Mouse (Mus musculus) neural tube, embryonic 12.5 days (tissue): ENCODE results near the gene D230025D16Rik. TPM values are rescaled to one million over a fixed set of nuclear protein-coding genes. Genes with fewer than 3 reads are reported as not detected.

ENCODE experiments used
- ATAC-seq: fragments of 200-750 bp; cut with Nextera tagmentation; 2 replicates; pipeline ENCODE4 v1.8.0; 2017; ENCODE audit warnings: low read depth, mild to moderate bottlenecking, moderate TSS enrichment, moderate library complexity; ENCODE audit not compliant: low FRiP score
- H3K27ac ChIP-seq: fragments of 300-500 bp; sonication (generic); 2 replicates; pipeline ENCODE4 v1.5.1; 2016
- H3K27me3 ChIP-seq: fragments of 300-500 bp; sonication (generic); replicated peaks from 2 replicates; pipeline ENCODE4 v1.6.1; 2016; ENCODE audit warnings: mild to moderate bottlenecking
- H3K36me3 ChIP-seq: fragments of 300-500 bp; sonication (generic); 2 replicates; pipeline ENCODE4 v1.6.1; 2016; ENCODE audit warnings: mild to moderate bottlenecking
- H3K4me1 ChIP-seq: fragments of 300-500 bp; sonication (generic); 2 replicates; pipeline ENCODE4 v1.6.1; 2016
- H3K4me2 ChIP-seq: fragments of 300-500 bp; sonication (generic); replicated peaks from 2 replicates; pipeline ENCODE4 v1.6.1; 2016; ENCODE audit warnings: mild to moderate bottlenecking
- H3K4me3 ChIP-seq: fragments of 300-500 bp; sonication (generic); 2 replicates; pipeline ENCODE4 v1.5.1; 2016
- H3K9ac ChIP-seq: fragments of 300-500 bp; sonication (generic); 2 replicates; pipeline ENCODE4 v1.6.1; 2016; ENCODE audit warnings: mild to moderate bottlenecking
- H3K9me3 ChIP-seq: fragments of 300-500 bp; sonication (generic); 2 replicates; pipeline ENCODE4 v1.6.1; 2016; ENCODE audit warnings: mild to moderate bottlenecking
- WGBS: fragments of 180-500 bp; shearing (Covaris S2); methylation state at CpG from one replicate; pipeline ENCODE4 v1.1.7; 2016; 5-methylcytosine and 5-hydroxymethylcytosine counted together
- polyA plus RNA-seq: library from polyadenylated mRNA; unstranded; fragments of >200 nt; fragmentation: Nextera tagmentation; extraction: Ambion mirVana; gene quantifications from 2 replicates; pipeline ENCODE4 v1.2.1, GENCODE M21; 2016

D230025D16Rik gene
- polyA plus RNA-seq, 1 experiment from 2014 or later: 27.1 TPM

DNA sequence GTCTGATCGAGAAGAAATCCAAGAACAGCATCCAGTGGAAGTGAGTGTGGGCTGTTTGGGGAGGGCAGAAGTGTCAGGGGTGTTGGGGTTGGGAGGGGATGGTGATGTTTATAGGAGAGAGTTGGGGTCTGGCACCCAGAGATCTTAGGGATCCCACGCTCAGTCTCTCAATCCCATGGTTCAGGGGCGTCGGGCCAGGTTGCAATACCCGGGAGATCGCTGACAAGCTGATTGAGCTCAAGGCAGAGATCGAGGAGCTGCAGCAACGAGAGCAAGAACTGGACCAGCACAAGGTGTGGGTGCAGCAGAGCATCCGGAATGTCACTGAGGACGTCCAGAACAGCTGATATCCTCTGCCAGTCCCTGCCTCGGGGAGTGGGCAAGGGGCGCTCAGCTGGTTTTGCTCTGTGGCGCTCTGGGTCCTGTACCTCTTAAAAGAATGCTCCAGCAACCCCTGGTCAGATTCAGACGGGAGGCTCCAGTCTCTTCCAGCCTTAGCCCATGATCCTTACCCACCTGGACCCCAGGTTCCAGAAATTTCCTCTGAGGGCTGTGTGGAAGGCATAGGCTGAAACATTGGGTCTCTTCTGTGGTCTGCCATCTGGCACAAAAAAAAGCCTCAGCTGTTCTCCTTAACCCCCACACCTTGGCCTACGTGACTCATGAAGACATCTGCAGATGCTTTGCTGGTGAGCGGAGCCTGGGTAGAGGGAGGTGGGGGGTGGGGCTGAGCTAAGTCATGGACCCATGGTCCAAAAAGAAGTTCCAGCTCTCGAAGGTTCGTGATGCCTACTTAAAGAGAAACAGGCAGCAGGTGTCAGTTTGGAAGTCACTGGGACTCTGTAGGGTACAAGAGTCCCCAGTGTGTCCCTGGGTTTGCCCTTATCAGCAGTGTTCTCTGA, 73.7 kb downstream of the D230025D16Rik start:
- peak overlapping the region; percentile 83 for H3K9ac ChIP-seq
- 0 out of 2 replicates have a peak, but pooled peaks cover 7% of the 10 kb centered on the region for H3K27me3 ChIP-seq
- H3K4me2 ChIP-seq: peak overlapping the region; percentile 92
- no peak overlapping the region for H3K27ac ChIP-seq
- H3K36me3 ChIP-seq: peaks cover 38% of the 10 kb centered on the region
- H3K4me1 ChIP-seq: peaks cover 13% of the 10 kb centered on the region
- H3K4me3 ChIP-seq: peak overlapping the region; percentile 90
- no peak for ATAC-seq
- 63% methylated on average over 18 of the region's 18 CpGs for WGBS
- no peaks in the 10 kb centered on the region for H3K9me3 ChIP-seq

DNA sequence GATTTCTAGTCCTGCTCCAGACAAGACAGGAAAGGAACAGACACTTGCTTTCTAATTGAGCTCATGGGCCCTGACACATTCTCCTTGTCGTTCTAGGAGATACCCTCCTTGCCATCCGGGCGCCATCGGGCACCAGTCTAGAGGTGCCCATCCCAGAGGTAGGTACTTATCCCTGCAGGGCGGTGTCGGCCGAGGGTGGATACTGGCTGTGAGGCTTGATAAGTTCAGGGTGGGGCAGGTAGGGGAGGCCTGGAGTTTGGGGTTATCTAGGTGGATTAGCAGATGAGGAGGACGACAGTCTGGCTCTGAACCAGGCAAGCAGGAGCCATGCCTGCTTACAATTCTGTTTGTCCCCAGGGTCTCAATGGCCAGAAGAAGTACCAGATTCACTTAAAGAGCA, 75.0 kb downstream of the D230025D16Rik start:
- H3K4me1 ChIP-seq: peaks cover 13% of the 10 kb centered on the region
- no peak for ATAC-seq
- H3K4me2 ChIP-seq: no peak overlapping the region
- no peak overlapping the region for H3K9ac ChIP-seq
- 0 out of 2 replicates have a peak, but pooled peaks cover 3% of the 10 kb centered on the region for H3K27me3 ChIP-seq
- H3K4me3 ChIP-seq: no peak overlapping the region
- H3K27ac ChIP-seq: no peak overlapping the region
- no peaks in the 10 kb centered on the region for H3K9me3 ChIP-seq
- H3K36me3 ChIP-seq: peaks cover 52% of the 10 kb centered on the region
- 97% methylated on average over 8 of the region's 8 CpGs for WGBS

Other genes starting within 250 kb of the D230025D16Rik start
- gene Ces2h, start 224.3 kb upstream of the D230025D16Rik start, polyA plus RNA-seq: not detected in 2 replicates
- not detected in 2 replicates for gene Ces3a, start 176.5 kb upstream of the D230025D16Rik start, polyA plus RNA-seq
- gene Ces3b, start 141.4 kb upstream of the D230025D16Rik start, polyA plus RNA-seq: not detected in 2 replicates
- not detected in 2 replicates for gene Ces4a, start 93.3 kb upstream of the D230025D16Rik start, polyA plus RNA-seq
- gene Cbfb, start 54.5 kb upstream of the D230025D16Rik start, polyA plus RNA-seq: 65.8 and 73.1 TPM in 2 replicates
- 6.5 TPM in 2 replicates for gene B3gnt9, start 30.0 kb downstream of the D230025D16Rik start, polyA plus RNA-seq
- 18.7 and 21.2 TPM in 2 replicates for gene Tradd, start 39.5 kb downstream of the D230025D16Rik start, polyA plus RNA-seq
- gene Fbxl8, start 39.5 kb downstream of the D230025D16Rik start, polyA plus RNA-seq: 0.90 and 1.0 TPM in 2 replicates
- gene Hsf4, start 44.7 kb downstream of the D230025D16Rik start, polyA plus RNA-seq: 0.19 and 0.20 TPM in 2 replicates
- gene Nol3, start 51.0 kb downstream of the D230025D16Rik start, polyA plus RNA-seq: 3.5 and 4.3 TPM in 2 replicates
- gene 4931428F04Rik, start 64.7 kb downstream of the D230025D16Rik start, polyA plus RNA-seq: 70.6 and 78.4 TPM in 2 replicates
- 15.9 and 16.3 TPM in 2 replicates for gene Exoc3l, start 71.0 kb downstream of the D230025D16Rik start, polyA plus RNA-seq
- gene E2f4, start 72.5 kb downstream of the D230025D16Rik start, polyA plus RNA-seq: 66.0 and 75.6 TPM in 2 replicates
- gene Elmo3, start 80.5 kb downstream of the D230025D16Rik start, polyA plus RNA-seq: 1.5 and 2.2 TPM in 2 replicates
- gene Lrrc29, start 101.1 kb downstream of the D230025D16Rik start, polyA plus RNA-seq: 1.2 and 1.3 TPM in 2 replicates
- gene Tmem208, start 101.2 kb downstream of the D230025D16Rik start, polyA plus RNA-seq: 112 and 113 TPM in 2 replicates
- gene Fhod1, start 122.8 kb downstream of the D230025D16Rik start, polyA plus RNA-seq: 0.92 and 0.98 TPM in 2 replicates
- gene Slc9a5, start 123.7 kb downstream of the D230025D16Rik start, polyA plus RNA-seq: 4.4 and 4.5 TPM in 2 replicates
- gene Plekhg4, start 148.1 kb downstream of the D230025D16Rik start, polyA plus RNA-seq: 0.35 and 0.75 TPM in 2 replicates
- not detected in 2 replicates for gene Kctd19, start 188.4 kb downstream of the D230025D16Rik start, polyA plus RNA-seq
- 1.6 and 1.8 TPM in 2 replicates for gene Lrrc36, start 188.4 kb downstream of the D230025D16Rik start, polyA plus RNA-seq
- 242 and 246 TPM in 2 replicates for gene Tppp3, start 246.4 kb downstream of the D230025D16Rik start, polyA plus RNA-seq